Mouse (Mus musculus): ENCODE measurements around the gene Lrmp. TPM values are rescaled to one million over a fixed set of nuclear protein-coding genes. Genes with fewer than 3 reads are reported as not detected.
A peak's percentile ranks its signal among the peaks of the same experiment; 100 is the strongest.

Lrmp gene
- polyA plus RNA-seq, 1 experiment: 120 TPM

DNA sequence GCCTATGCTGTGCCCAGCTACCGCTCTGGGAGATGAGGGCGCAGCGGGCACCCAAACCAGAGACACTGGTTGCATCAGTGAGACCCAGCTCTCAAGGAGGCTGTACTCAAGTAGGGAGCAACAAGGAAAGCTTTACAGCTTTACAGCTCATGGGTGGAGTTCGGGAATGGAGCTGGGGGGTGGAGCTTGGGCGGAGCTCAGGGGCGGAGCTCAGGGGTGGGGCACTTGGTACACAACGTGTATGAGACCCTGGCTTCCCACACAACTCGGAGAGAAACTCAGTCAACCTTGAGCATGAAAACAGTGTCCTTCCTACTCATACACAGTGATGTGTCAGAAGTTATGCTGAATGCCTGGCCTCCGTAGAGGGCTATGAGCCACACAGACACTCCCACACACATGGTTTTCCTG is 60.1 kb downstream of the Lrmp start:
- no peak overlapping the region for H3K27ac ChIP-seq (ENCODE audit: insufficient read depth, low read length)
- H3K36me3 ChIP-seq (ENCODE audit: control insufficient read depth, insufficient read depth, low read length): peaks cover 35% of the 10 kb centered on the region
- WGBS: 78% methylated on average over 9 of the region's 9 CpGs
- no peaks in the 10 kb centered on the region for H3K4me1 ChIP-seq (ENCODE audit: control insufficient read depth, insufficient read depth, insufficient read length)
- no peak overlapping the region for H3K4me3 ChIP-seq (ENCODE audit: extremely low read depth, insufficient read depth, insufficient read length)
- TF ChIP-seq POLR2A (IDR thresholded peaks at IDR 0.05; ENCODE audit: low read depth, low read length) (no peak), CTCF (IDR thresholded peaks at IDR 0.05; ENCODE audit: extremely low read depth, insufficient read depth, insufficient read length, insufficient replicate concordance) (no peak)
- no peak for DNase-seq (ENCODE audit: low read depth in 1 of 2, low spot score in 2 of 2)
- no peaks in the 10 kb centered on the region for H3K27me3 ChIP-seq (ENCODE audit: control insufficient read depth, insufficient read depth, low read length)

- WGBS: 90% methylated on average over 10 of the region's 10 CpGs
- Histone ChIP-seq H3K36me3 (ENCODE audit: control insufficient read depth, insufficient read depth, low read length) (peaks cover 30% of the 10 kb centered on the region), H3K4me3 (ENCODE audit: extremely low read depth, insufficient read depth, insufficient read length) (no peak overlapping the region), H3K27me3 (ENCODE audit: control insufficient read depth, insufficient read depth, low read length) (no peaks in the 10 kb centered on the region), H3K4me1 (ENCODE audit: control insufficient read depth, insufficient read depth, insufficient read length) (no peaks in the 10 kb centered on the region), H3K27ac (ENCODE audit: insufficient read depth, low read length) (no peak overlapping the region)
- no peak for DNase-seq (ENCODE audit: low read depth in 1 of 2, low spot score in 2 of 2)
- TF ChIP-seq CTCF (IDR thresholded peaks at IDR 0.05; ENCODE audit: extremely low read depth, insufficient read depth, insufficient read length, insufficient replicate concordance): no peak
- no peak for TF ChIP-seq POLR2A (IDR thresholded peaks at IDR 0.05; ENCODE audit: low read depth, low read length)
These were observed 61.0 kb downstream of the Lrmp start for GRCm38 (mm10) chr6:145176474-145176873.

- Histone ChIP-seq H3K27ac (ENCODE audit: insufficient read depth, low read length) (no peak overlapping the region), H3K27me3 (ENCODE audit: control insufficient read depth, insufficient read depth, low read length) (no peaks in the 10 kb centered on the region), H3K36me3 (ENCODE audit: control insufficient read depth, insufficient read depth, low read length) (peaks cover 6% of the 10 kb centered on the region), H3K4me3 (ENCODE audit: extremely low read depth, insufficient read depth, insufficient read length) (no peak overlapping the region), H3K4me1 (ENCODE audit: control insufficient read depth, insufficient read depth, insufficient read length) (no peaks in the 10 kb centered on the region)
- DNase-seq (ENCODE audit: low read depth in 1 of 2, low spot score in 2 of 2): peak; percentile 26 to 60
- TF ChIP-seq POLR2A (IDR thresholded peaks at IDR 0.05; ENCODE audit: low read depth, low read length) (no peak), CTCF (IDR thresholded peaks at IDR 0.05; ENCODE audit: extremely low read depth, insufficient read depth, insufficient read length, insufficient replicate concordance) (peak; percentile 49; the same call in 1 of the 2 replicates)
- 48% methylated on average over 6 of the region's 6 CpGs for WGBS
These were observed 64.2 kb downstream of the Lrmp start for GRCm38 (mm10) chr6:145179665-145180064.

- TF ChIP-seq CTCF (IDR thresholded peaks at IDR 0.05; ENCODE audit: extremely low read depth, insufficient read depth, insufficient read length, insufficient replicate concordance) (no peak), POLR2A (IDR thresholded peaks at IDR 0.05; ENCODE audit: low read depth, low read length) (no peak)
- Histone ChIP-seq H3K27ac (ENCODE audit: insufficient read depth, low read length) (no peak overlapping the region), H3K4me1 (ENCODE audit: control insufficient read depth, insufficient read depth, insufficient read length) (no peaks in the 10 kb centered on the region), H3K4me3 (ENCODE audit: extremely low read depth, insufficient read depth, insufficient read length) (no peak overlapping the region), H3K27me3 (ENCODE audit: control insufficient read depth, insufficient read depth, low read length) (no peaks in the 10 kb centered on the region), H3K36me3 (ENCODE audit: control insufficient read depth, insufficient read depth, low read length) (no peaks in the 10 kb centered on the region)
- DNase-seq (ENCODE audit: low read depth in 1 of 2, low spot score in 2 of 2): no peak
- 72% methylated on average over 8 of the region's 8 CpGs for WGBS
These were observed 66.6 kb downstream of the Lrmp start for GRCm38 (mm10) chr6:145182044-145182443.

GRCm38 (mm10) chr6:145186096-145186495 is 70.6 kb downstream of the Lrmp start:
- no peak overlapping the region for H3K4me3 ChIP-seq (ENCODE audit: extremely low read depth, insufficient read depth, insufficient read length)
- no peaks in the 10 kb centered on the region for H3K36me3 ChIP-seq (ENCODE audit: control insufficient read depth, insufficient read depth, low read length)
- no peak for DNase-seq (ENCODE audit: low read depth in 1 of 2, low spot score in 2 of 2)
- H3K27me3 ChIP-seq (ENCODE audit: control insufficient read depth, insufficient read depth, low read length): no peaks in the 10 kb centered on the region
- H3K27ac ChIP-seq (ENCODE audit: insufficient read depth, low read length): no peak overlapping the region
- no peaks in the 10 kb centered on the region for H3K4me1 ChIP-seq (ENCODE audit: control insufficient read depth, insufficient read depth, insufficient read length)
- 89% methylated on average over 1 of the region's 1 CpGs for WGBS
- TF ChIP-seq CTCF (IDR thresholded peaks at IDR 0.05; ENCODE audit: extremely low read depth, insufficient read depth, insufficient read length, insufficient replicate concordance): no peak
- TF ChIP-seq POLR2A (IDR thresholded peaks at IDR 0.05; ENCODE audit: low read depth, low read length): no peak

DNA sequence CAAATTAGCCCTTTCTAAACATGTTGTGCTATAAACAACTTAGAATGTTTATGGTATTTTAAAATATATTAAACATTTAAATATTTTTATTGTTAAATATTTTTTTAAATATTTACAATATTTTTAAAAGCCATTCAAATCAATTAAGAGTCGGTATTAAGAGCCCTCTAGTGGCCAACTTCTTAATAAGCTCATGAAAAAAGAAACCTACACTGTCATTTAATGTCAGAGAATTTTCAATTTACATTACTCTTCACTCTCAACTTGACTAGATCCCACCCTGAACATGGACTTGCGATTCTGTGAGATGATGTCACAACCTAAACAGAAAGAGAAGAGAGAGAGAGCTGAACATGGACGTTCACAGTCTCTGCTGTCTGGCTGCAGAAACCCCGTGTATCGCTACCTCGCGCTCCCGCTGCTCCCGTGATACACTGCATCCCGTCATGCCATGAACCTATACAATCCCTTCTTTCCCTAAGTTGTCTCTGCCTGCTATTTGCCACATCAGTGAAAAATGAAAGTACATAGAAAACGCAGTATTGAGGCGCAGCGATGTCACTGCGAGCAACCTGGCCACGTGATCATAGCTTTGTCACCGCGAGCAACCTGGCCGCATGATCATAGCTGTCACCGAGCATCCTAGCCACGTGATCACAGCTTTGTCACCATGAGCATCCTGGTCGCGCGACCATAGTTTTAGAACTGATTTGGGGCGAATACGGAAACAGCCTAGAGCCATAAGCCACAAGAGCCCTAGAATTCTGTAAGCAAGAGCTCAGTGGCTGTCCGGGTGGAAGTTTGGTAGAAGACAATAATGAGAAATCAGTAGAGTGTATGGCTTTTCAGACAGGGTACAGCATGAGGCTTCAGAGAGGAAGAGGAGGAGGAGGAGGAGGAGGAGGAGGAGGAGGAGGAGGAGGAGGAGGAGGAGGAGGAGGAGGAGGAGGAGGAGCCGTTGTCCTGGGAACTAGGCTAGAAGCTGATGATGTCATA is 71.9 kb downstream of the Lrmp start:
- 56% methylated on average over 27 of the region's 27 CpGs for WGBS
- TF ChIP-seq CTCF (IDR thresholded peaks at IDR 0.05; ENCODE audit: extremely low read depth, insufficient read depth, insufficient read length, insufficient replicate concordance): no peak
- TF ChIP-seq POLR2A (IDR thresholded peaks at IDR 0.05; ENCODE audit: low read depth, low read length): no peak
- H3K36me3 ChIP-seq (ENCODE audit: control insufficient read depth, insufficient read depth, low read length): no peaks in the 10 kb centered on the region
- DNase-seq (ENCODE audit: low read depth in 1 of 2, low spot score in 2 of 2): peak in 1 of 2 experiments; percentile 65
- H3K4me1 ChIP-seq (ENCODE audit: control insufficient read depth, insufficient read depth, insufficient read length): no peaks in the 10 kb centered on the region
- H3K27me3 ChIP-seq (ENCODE audit: control insufficient read depth, insufficient read depth, low read length): no peaks in the 10 kb centered on the region
- H3K4me3 ChIP-seq (ENCODE audit: extremely low read depth, insufficient read depth, insufficient read length): peak overlapping the region; percentile 35
- no peak overlapping the region for H3K27ac ChIP-seq (ENCODE audit: insufficient read depth, low read length)

DNA sequence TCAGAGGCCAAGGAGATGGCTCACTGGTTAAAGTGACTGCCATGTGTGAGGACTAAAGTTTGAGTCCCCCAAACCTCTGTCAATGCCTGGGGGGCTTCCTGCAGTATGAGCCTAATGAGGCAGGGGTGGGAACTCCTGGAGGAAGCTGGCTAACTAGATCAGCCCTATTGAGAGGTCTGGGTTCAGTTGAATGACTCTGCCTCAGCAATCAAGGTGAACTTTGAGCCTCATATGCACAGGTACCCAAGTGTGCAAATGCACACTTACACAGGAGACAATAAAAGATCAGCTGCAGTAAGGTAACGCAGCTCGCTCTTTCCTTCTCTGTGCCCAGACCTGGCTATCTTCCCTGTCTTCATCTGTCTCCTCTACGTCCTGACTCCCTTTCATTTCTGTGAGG is 77.6 kb downstream of the Lrmp start:
- DNase-seq (ENCODE audit: low read depth in 1 of 2, low spot score in 2 of 2): no peak
- no peak overlapping the region for H3K4me3 ChIP-seq (ENCODE audit: extremely low read depth, insufficient read depth, insufficient read length)
- TF ChIP-seq POLR2A (IDR thresholded peaks at IDR 0.05; ENCODE audit: low read depth, low read length): no peak
- no peak for TF ChIP-seq CTCF (IDR thresholded peaks at IDR 0.05; ENCODE audit: extremely low read depth, insufficient read depth, insufficient read length, insufficient replicate concordance)
- no peaks in the 10 kb centered on the region for H3K27me3 ChIP-seq (ENCODE audit: control insufficient read depth, insufficient read depth, low read length)
- H3K36me3 ChIP-seq (ENCODE audit: control insufficient read depth, insufficient read depth, low read length): no peaks in the 10 kb centered on the region
- WGBS: 80% methylated on average over 3 of the region's 3 CpGs
- H3K27ac ChIP-seq (ENCODE audit: insufficient read depth, low read length): peak overlapping the region; percentile 12; the same call in 1 of the 2 replicates
- H3K4me1 ChIP-seq (ENCODE audit: control insufficient read depth, insufficient read depth, insufficient read length): no peaks in the 10 kb centered on the region; the same call in 1 of the 2 replicates
